Mouse (Mus musculus): ENCODE measurements around the gene Ube2o.

DNA sequence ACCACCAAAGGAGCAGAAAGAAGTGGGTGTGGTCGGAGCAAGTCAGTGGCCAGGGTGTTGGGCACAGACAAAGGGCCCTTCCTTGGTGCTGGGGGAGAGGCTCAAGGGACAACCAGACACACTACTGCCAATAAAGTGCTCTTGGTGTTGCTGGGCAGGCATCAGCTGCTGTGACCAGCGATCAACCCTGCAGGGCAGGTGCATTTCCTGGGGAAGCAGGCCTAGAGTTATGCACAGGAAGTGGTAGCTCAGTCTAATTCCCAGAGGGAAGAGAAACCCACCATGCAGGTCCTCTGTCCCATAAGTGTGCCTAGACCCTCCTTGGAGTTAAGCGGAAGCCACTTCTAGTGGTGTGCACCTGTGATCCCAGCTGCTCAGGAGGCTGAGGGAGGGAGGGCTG lies 26.5 kb upstream of the Ube2o start:
- TF ChIP-seq POLR2A (IDR thresholded peaks at IDR 0.05; ENCODE audit: insufficient read depth, low read length) (no peak), CTCF (IDR thresholded peaks at IDR 0.05; ENCODE audit: low read depth, low read length) (no peak)

All from ES-Bruce4 (cell line).